Mouse (Mus musculus): ENCODE data around the gene P3h3.
A peak's percentile ranks its signal among the peaks of the same experiment; 100 is the strongest.
"Not testable (repeated sequence)": the region's sequence is repeated elsewhere in the genome, so short reads cannot be mapped to it uniquely, and the experiment has no call there.

The P3h3 gene

GRCm38 (mm10) chr6:124856916-124857839, at the start of gene P3h3:
P3h3 (minus strand) TSS chr6:124857752.
- ATAC-seq (ENCODE audit: low TSS enrichment) = peak; percentile 58

GRCm38 (mm10) chr6:124904991-124905860, 47.7 kb upstream of the P3h3 start:
- no peak for ATAC-seq (ENCODE audit: low TSS enrichment)

- peak; percentile 86 for ATAC-seq (ENCODE audit: low TSS enrichment)
Observed at GRCm38 (mm10) chr6:124904161-124904981, 46.8 kb upstream of the P3h3 start.

GRCm38 (mm10) chr6:124903580-124904151, 46.1 kb upstream of the P3h3 start:
- ATAC-seq (ENCODE audit: low TSS enrichment) = peak; percentile 70

GRCm38 (mm10) chr6:124901851-124902250, 44.3 kb upstream of the P3h3 start:
- no peak for ATAC-seq (ENCODE audit: low TSS enrichment)

- ATAC-seq (ENCODE audit: low TSS enrichment) = no peak
Observed at GRCm38 (mm10) chr6:124900801-124901480, 43.4 kb upstream of the P3h3 start.

- no peak for ATAC-seq (ENCODE audit: low TSS enrichment)
Observed at GRCm38 (mm10) chr6:124900056-124900800, 42.7 kb upstream of the P3h3 start.

GRCm38 (mm10) chr6:124898359-124898758, 40.8 kb upstream of the P3h3 start:
- no peak for ATAC-seq (ENCODE audit: low TSS enrichment)

GRCm38 (mm10) chr6:124894113-124894512, 36.6 kb upstream of the P3h3 start:
- ATAC-seq (ENCODE audit: low TSS enrichment) = not testable (repeated sequence)

GRCm38 (mm10) chr6:124890997-124891396, 33.4 kb upstream of the P3h3 start:
- ATAC-seq (ENCODE audit: low TSS enrichment) = no peak

- no peak for ATAC-seq (ENCODE audit: low TSS enrichment)
Observed at GRCm38 (mm10) chr6:124888555-124889125, 31.1 kb upstream of the P3h3 start.

GRCm38 (mm10) chr6:124887986-124888385, 30.4 kb upstream of the P3h3 start, which contains the start of gene Cd4:
Cd4 (minus strand) TSS chr6:124888221.
- ATAC-seq (ENCODE audit: low TSS enrichment) = no peak

- ATAC-seq (ENCODE audit: low TSS enrichment) = no peak
Observed at GRCm38 (mm10) chr6:124885956-124886381, 28.4 kb upstream of the P3h3 start.

GRCm38 (mm10) chr6:124884714-124885500, 27.4 kb upstream of the P3h3 start:
- no peak for ATAC-seq (ENCODE audit: low TSS enrichment)

- no peak for ATAC-seq (ENCODE audit: low TSS enrichment)
Observed at GRCm38 (mm10) chr6:124883351-124883750, 25.8 kb upstream of the P3h3 start.

GRCm38 (mm10) chr6:124881821-124882220, 24.3 kb upstream of the P3h3 start:
- ATAC-seq (ENCODE audit: low TSS enrichment) = no peak

GRCm38 (mm10) chr6:124879390-124879789, 21.8 kb upstream of the P3h3 start:
- no peak for ATAC-seq (ENCODE audit: low TSS enrichment)

- ATAC-seq (ENCODE audit: low TSS enrichment) = no peak
Observed at GRCm38 (mm10) chr6:124874348-124874747, 16.8 kb upstream of the P3h3 start.

GRCm38 (mm10) chr6:124866560-124866959, 9.0 kb upstream of the P3h3 start:
- no peak for ATAC-seq (ENCODE audit: low TSS enrichment)

All from frontal cortex, adult (tissue).